Mouse (Mus musculus): ENCODE measurements around the gene Olfr376. TPM values are rescaled to one million over a fixed set of nuclear protein-coding genes. Genes with fewer than 3 reads are reported as not detected.

The Olfr376 gene
- polyA plus RNA-seq, 1 experiment from 2014 or later: not detected

Other genes with a start within 250 kb of the Olfr376 start
- gene Haspin, start 233.0 kb upstream of the Olfr376 start, polyA plus RNA-seq (2015; fragmentation: Nextera tagmentation; extraction: Ambion mirVana): 10.8 and 11.0 TPM in 2 replicates
- 1.2 and 2.0 TPM in 2 replicates for gene P2rx5, start 210.8 kb upstream of the Olfr376 start, polyA plus RNA-seq (2015; fragmentation: Nextera tagmentation; extraction: Ambion mirVana)
- 91.9 and 95.4 TPM in 2 replicates for gene Emc6, start 194.2 kb upstream of the Olfr376 start, polyA plus RNA-seq (2015; fragmentation: Nextera tagmentation; extraction: Ambion mirVana)
- 217 and 224 TPM in 2 replicates for gene Tax1bp3, start 194.2 kb upstream of the Olfr376 start, polyA plus RNA-seq (2015; fragmentation: Nextera tagmentation; extraction: Ambion mirVana)
- gene Ctns, start 172.2 kb upstream of the Olfr376 start, polyA plus RNA-seq (2015; fragmentation: Nextera tagmentation; extraction: Ambion mirVana): 22.0 and 24.6 TPM in 2 replicates
- gene Shpk, start 171.8 kb upstream of the Olfr376 start, polyA plus RNA-seq (2015; fragmentation: Nextera tagmentation; extraction: Ambion mirVana): 2.8 and 3.0 TPM in 2 replicates
- 0.09 and 0.13 TPM in 2 replicates for gene Trpv1, start 137.0 kb upstream of the Olfr376 start, polyA plus RNA-seq (2015; fragmentation: Nextera tagmentation; extraction: Ambion mirVana)
- 0.88 and 0.92 TPM in 2 replicates for gene Trpv3, start 103.9 kb upstream of the Olfr376 start, polyA plus RNA-seq (2015; fragmentation: Nextera tagmentation; extraction: Ambion mirVana)
- 0.74 and 2.0 TPM in 2 replicates for gene Aspa, start 41.6 kb upstream of the Olfr376 start, polyA plus RNA-seq (2015; fragmentation: Nextera tagmentation; extraction: Ambion mirVana)
- not detected in 2 replicates for gene Gm49340, start 41.5 kb upstream of the Olfr376 start, polyA plus RNA-seq (2015; fragmentation: Nextera tagmentation; extraction: Ambion mirVana)
- gene Spata22, start 41.5 kb upstream of the Olfr376 start, polyA plus RNA-seq (2015; fragmentation: Nextera tagmentation; extraction: Ambion mirVana): not detected in 2 replicates
- gene Olfr20, start 20.5 kb upstream of the Olfr376 start, polyA plus RNA-seq (2015; fragmentation: Nextera tagmentation; extraction: Ambion mirVana): not detected in 2 replicates
- gene Olfr1, start 28.4 kb downstream of the Olfr376 start, polyA plus RNA-seq (2015; fragmentation: Nextera tagmentation; extraction: Ambion mirVana): not detected in 2 replicates
- gene Olfr378, start 57.2 kb downstream of the Olfr376 start, polyA plus RNA-seq (2015; fragmentation: Nextera tagmentation; extraction: Ambion mirVana): not detected in 2 replicates
- gene Olfr380, start 86.3 kb downstream of the Olfr376 start, polyA plus RNA-seq (2015; fragmentation: Nextera tagmentation; extraction: Ambion mirVana): not detected in 2 replicates
- gene Olfr381, start 120.4 kb downstream of the Olfr376 start, polyA plus RNA-seq (2015; fragmentation: Nextera tagmentation; extraction: Ambion mirVana): not detected in 2 replicates
- not detected in 2 replicates for gene Olfr382, start 146.0 kb downstream of the Olfr376 start, polyA plus RNA-seq (2015; fragmentation: Nextera tagmentation; extraction: Ambion mirVana)
- gene Olfr385, start 221.8 kb downstream of the Olfr376 start, polyA plus RNA-seq (2015; fragmentation: Nextera tagmentation; extraction: Ambion mirVana): not detected in 2 replicates
- not detected in 2 replicates for gene Olfr384, start 227.3 kb downstream of the Olfr376 start, polyA plus RNA-seq (2015; fragmentation: Nextera tagmentation; extraction: Ambion mirVana)

All from limb, embryonic 15.5 days (tissue).